Mouse (Mus musculus) intestine, postnatal 0 days (tissue): ENCODE measurements around the gene B3gnt8. TPM values are rescaled to one million over a fixed set of nuclear protein-coding genes. Genes with fewer than 3 reads are reported as not detected.
A peak's percentile ranks its signal among the peaks of the same experiment; 100 is the strongest.

Experiments
- ATAC-seq: fragments of 200-750 bp; cut with Nextera tagmentation; 2 replicates; pipeline ENCODE4 v1.8.0; 2017; ENCODE audit warnings: mild to moderate bottlenecking, moderate TSS enrichment, moderate library complexity
- H3K27ac ChIP-seq: fragments of 300-500 bp; sonication (generic); 2 replicates; pipeline ENCODE4 v1.5.1; 2014; ENCODE audit warnings: mild to moderate bottlenecking, low read depth, low read length, moderate library complexity
- H3K27me3 ChIP-seq: fragments of 300-500 bp; sonication (generic); replicated peaks from 2 replicates; pipeline ENCODE4 v1.6.1; 2014; ENCODE audit warnings: low read length, mixed read lengths; ENCODE audit not compliant: control insufficient read depth, insufficient read depth
- H3K36me3 ChIP-seq: fragments of 300-500 bp; sonication (generic); 2 replicates; pipeline ENCODE4 v1.6.1; 2014; ENCODE audit warnings: mild to moderate bottlenecking, moderate library complexity; ENCODE audit not compliant: control insufficient read depth, insufficient read depth
- H3K4me1 ChIP-seq: fragments of 300-500 bp; sonication (generic); replicated peaks from 2 replicates; pipeline ENCODE4 v1.6.1; 2014; ENCODE audit warnings: antibody characterized with exemption, low read length, mixed read lengths; ENCODE audit not compliant: control insufficient read depth, insufficient read depth
- H3K4me2 ChIP-seq: fragments of 300-500 bp; sonication (generic); replicated peaks from 2 replicates; pipeline ENCODE4 v1.6.1; 2014; ENCODE audit warnings: low read depth, mild to moderate bottlenecking, moderate library complexity
- H3K4me3 ChIP-seq: fragments of 300-500 bp; sonication (generic); 2 replicates; pipeline ENCODE4 v1.5.1; 2014; ENCODE audit warnings: low read depth, low read length
- H3K9ac ChIP-seq: fragments of 300-500 bp; sonication (generic); 2 replicates; pipeline ENCODE4 v1.6.1; 2014; ENCODE audit warnings: mild to moderate bottlenecking, low read depth, low read length
- H3K9me3 ChIP-seq: fragments of 300-500 bp; sonication (generic); 2 replicates; pipeline ENCODE4 v1.6.1; 2016; ENCODE audit warnings: mixed run types; ENCODE audit not compliant: control insufficient read depth
- CTCF ChIP-seq: sonication (generic); IDR thresholded peaks from 2 replicates; pipeline ENCODE4 v1.5.1; 2016; ENCODE audit warnings: low read depth, mild to moderate bottlenecking, control low read depth, antibody characterized with exemption, moderate library complexity
- WGBS: fragments of 180-500 bp; shearing (Covaris S2); extraction: QIAGEN DNeasy Blood & Tissue Kit; methylation state at CpG from one replicate; pipeline ENCODE4 v1.1.7; 2014; 5-methylcytosine and 5-hydroxymethylcytosine counted together
- polyA plus RNA-seq: library from polyadenylated mRNA; unstranded; fragments of >200 nt; fragmentation: Nextera tagmentation; extraction: Ambion mirVana; gene quantifications from 2 replicates; pipeline ENCODE4 v1.2.1, GENCODE M21; 2015

Gene B3gnt8
- polyA plus RNA-seq, 1 experiment from 2014 or later = 3.4 TPM

- peaks cover 19% of the 10 kb centered on the region for H3K27me3 ChIP-seq
- H3K9me3 ChIP-seq = no peaks in the 10 kb centered on the region
- no peak for TF ChIP-seq CTCF
- ATAC-seq = no peak
- H3K27ac ChIP-seq = no peak within 1 kb of the TSS
- H3K36me3 ChIP-seq = no peaks in the 10 kb centered on the region; the same call in 1 of the 2 replicates
- peak within 1 kb of the TSS; percentile 59 for H3K4me2 ChIP-seq
- peak within 1 kb of the TSS; percentile 34 for H3K4me3 ChIP-seq
- H3K9ac ChIP-seq = no peak within 1 kb of the TSS
- 0 out of 2 replicates have a peak, but pooled peaks cover 3% of the 10 kb centered on the region for H3K4me1 ChIP-seq
- WGBS = 3% methylated on average over 29 of the region's 29 CpGs
These were observed 48.4 kb downstream of the B3gnt8 start, which contains the start of gene Tmem91 for GRCm38 (mm10) chr7:25674719-25675300. Gene Tmem91, minus strand, starts transcription at chr7:25675166.

DNA sequence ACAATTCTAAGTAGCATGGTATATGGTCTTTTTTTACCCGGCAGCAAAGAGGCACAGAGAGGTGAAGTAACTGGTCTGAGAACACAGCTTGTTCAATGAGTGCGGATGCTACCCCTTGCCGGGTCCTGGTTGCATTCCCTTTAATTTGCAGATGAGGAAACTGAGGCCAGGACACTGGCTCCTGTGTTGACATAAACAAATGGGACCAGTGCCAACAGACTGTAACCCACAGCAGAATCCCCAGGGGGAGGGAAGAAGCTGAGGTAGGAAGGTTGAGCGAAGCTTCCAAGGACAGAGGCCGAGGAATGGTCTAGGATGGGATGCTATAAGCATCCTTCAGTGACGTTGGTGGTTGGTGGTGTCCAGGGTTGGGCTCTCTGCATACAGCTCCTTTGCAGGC, 49.0 kb downstream of the B3gnt8 start:
- Histone ChIP-seq H3K36me3 (no peaks in the 10 kb centered on the region; the same call in 1 of the 2 replicates), H3K4me2 (no peak overlapping the region), H3K27ac (no peak overlapping the region), H3K4me3 (peak overlapping the region; percentile 34), H3K27me3 (peaks cover 19% of the 10 kb centered on the region), H3K9ac (no peak overlapping the region), H3K4me1 (0 out of 2 replicates have a peak, but pooled peaks cover 6% of the 10 kb centered on the region), H3K9me3 (no peaks in the 10 kb centered on the region)
- 45% methylated on average over 6 of the region's 6 CpGs for WGBS
- ATAC-seq = no peak
- no peak for TF ChIP-seq CTCF

GRCm38 (mm10) chr7:25676085-25676781, 49.8 kb downstream of the B3gnt8 start:
- H3K27me3 ChIP-seq = peaks cover 19% of the 10 kb centered on the region
- H3K9ac ChIP-seq = no peak overlapping the region
- no peak overlapping the region for H3K4me2 ChIP-seq
- H3K27ac ChIP-seq = no peak overlapping the region
- H3K36me3 ChIP-seq = no peaks in the 10 kb centered on the region
- no peak for ATAC-seq
- no peak for TF ChIP-seq CTCF
- 0 out of 2 replicates have a peak, but pooled peaks cover 6% of the 10 kb centered on the region for H3K4me1 ChIP-seq
- no peaks in the 10 kb centered on the region for H3K9me3 ChIP-seq
- 54% methylated on average over 15 of the region's 15 CpGs for WGBS
- H3K4me3 ChIP-seq = no peak overlapping the region

GRCm38 (mm10) chr7:25677013-25677412, 50.6 kb downstream of the B3gnt8 start:
- Histone ChIP-seq H3K4me2 (no peak overlapping the region), H3K27ac (no peak overlapping the region), H3K4me3 (no peak overlapping the region), H3K36me3 (no peaks in the 10 kb centered on the region), H3K9ac (no peak overlapping the region), H3K4me1 (0 out of 2 replicates have a peak, but pooled peaks cover 6% of the 10 kb centered on the region), H3K27me3 (peaks cover 19% of the 10 kb centered on the region), H3K9me3 (no peaks in the 10 kb centered on the region)
- ATAC-seq = no peak
- WGBS = 91% methylated on average over 7 of the region's 7 CpGs
- TF ChIP-seq CTCF = no peak

DNA sequence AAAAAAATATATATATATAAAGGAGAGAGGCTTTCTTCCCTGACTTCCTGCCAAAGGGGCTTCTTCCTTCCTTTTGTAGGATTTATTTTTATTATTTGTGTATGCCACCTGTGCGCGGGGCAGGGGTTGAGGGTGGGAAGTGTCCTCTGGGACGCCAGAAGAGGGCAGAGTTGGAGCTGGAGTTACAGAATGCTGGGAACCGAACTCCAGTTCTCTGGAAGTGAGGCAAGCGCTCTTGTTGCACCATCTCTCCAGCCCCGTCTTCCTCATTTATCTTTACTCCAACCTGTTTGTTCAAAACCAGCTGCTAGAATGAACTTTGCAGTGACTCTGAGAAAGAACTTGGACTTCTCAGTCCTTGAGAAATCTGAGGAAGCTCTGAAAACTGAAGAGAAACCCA, 53.5 kb downstream of the B3gnt8 start:
- peak overlapping the region; percentile 62 for H3K4me3 ChIP-seq
- WGBS = 7% methylated on average over 6 of the region's 6 CpGs
- no peak overlapping the region for H3K27ac ChIP-seq
- no peak overlapping the region for H3K9ac ChIP-seq
- H3K4me1 ChIP-seq = 0 out of 2 replicates have a peak, but pooled peaks cover 3% of the 10 kb centered on the region
- peak overlapping the region; percentile 58 for H3K4me2 ChIP-seq
- H3K9me3 ChIP-seq = no peaks in the 10 kb centered on the region
- peaks cover 10% of the 10 kb centered on the region for H3K27me3 ChIP-seq
- TF ChIP-seq CTCF = peak; percentile 50; the same call in 1 of the 2 replicates
- ATAC-seq = no peak
- H3K36me3 ChIP-seq = no peaks in the 10 kb centered on the region

DNA sequence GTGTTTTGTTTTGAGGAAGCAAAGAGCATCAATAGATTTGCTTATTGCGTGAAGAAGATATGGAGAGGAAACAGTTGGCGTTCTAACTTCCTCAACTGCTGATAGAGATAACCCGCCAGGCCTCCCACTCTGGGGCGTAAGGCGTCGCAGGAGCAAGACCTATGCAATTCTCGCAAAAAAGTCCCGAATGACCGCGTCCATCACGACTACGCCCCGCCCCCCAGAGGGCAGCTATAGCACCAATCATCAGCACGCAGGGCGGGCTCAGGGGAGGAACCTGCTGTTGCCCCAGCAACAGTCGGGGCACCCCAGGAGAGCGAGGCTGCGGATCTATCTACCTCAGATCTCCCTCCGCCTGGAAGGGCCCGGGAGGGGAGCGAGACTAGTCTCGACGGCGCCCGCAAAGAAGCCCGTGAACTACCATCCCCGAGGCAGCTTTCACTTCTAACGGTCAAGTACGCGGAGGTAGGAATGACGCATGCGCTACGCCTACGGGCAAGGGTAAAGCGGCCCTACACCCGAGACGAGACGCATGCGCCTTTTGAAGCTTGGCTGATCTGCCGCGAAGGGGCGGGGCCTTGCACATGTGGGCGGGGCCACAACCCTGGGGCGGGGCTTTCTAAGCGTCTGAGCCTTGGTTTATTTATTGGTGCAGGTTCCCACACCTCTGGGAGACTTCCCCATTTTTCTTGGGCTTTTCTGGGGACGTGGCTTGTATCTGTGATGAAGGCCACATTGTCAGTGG, 54.2 kb downstream of the B3gnt8 start, which contains the start of gene B9d2:
Gene B9d2 (plus strand): TSS at position 267 of the 745 bp plus-strand sequence.
- Histone ChIP-seq H3K4me2 (peak within 1 kb of the TSS; percentile 58), H3K4me3 (peak within 1 kb of the TSS; percentile 62), H3K27ac (peak within 1 kb of the TSS; percentile 58), H3K27me3 (peaks cover 5% of the 10 kb centered on the region), H3K4me1 (0 out of 2 replicates have a peak, but pooled peaks cover 3% of the 10 kb centered on the region), H3K9me3 (no peaks in the 10 kb centered on the region), H3K9ac (0 out of 2 replicates have a peak within 1 kb of the TSS, but pooled peaks have one; percentile 35), H3K36me3 (no peaks in the 10 kb centered on the region)
- ATAC-seq = peak; percentile 95
- TF ChIP-seq CTCF = peak; percentile 32
- under 1% methylated on average over 46 of the region's 46 CpGs for WGBS
